Mouse (Mus musculus): ENCODE measurements at regions not wholly inside any gene's neighbourhood (a gene's known extent, or its start where the extent isn't known, plus 50 kb on each side); places are given as distances from the start of the nearest gene placed in this dataset.
A peak's percentile ranks its signal among the peaks of the same experiment; 100 is the strongest.

DNA sequence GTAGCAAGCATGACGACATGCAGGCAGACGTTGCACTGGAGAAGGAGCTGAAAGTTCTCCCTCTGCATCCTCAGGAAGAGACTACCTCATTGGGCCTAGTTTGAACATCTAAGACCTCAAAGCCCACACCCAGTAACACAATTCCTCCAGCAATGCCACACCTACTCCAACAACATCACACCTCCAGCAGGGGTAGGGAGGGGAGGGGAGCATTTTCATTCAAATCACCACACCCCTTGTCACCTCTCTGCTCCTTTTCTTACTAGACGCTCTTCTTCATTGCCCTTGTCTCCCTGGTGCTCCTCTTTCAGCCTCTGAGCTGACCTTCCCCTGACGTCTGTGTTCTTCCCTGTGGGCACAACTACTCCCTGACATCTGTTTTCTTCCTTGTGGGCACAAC is 81.1 kb upstream of the Irx3 start:
- Histone ChIP-seq H3K4me1 (ENCODE audit: control insufficient read depth, insufficient read depth, low read length) (no peaks in the 10 kb centered on the region), H3K36me3 (ENCODE audit: control insufficient read depth, insufficient read depth, low read length) (no peaks in the 10 kb centered on the region), H3K9ac (ENCODE audit: low read depth, low read length) (no peak overlapping the region), H3K4me3 (no peak overlapping the region), H3K79me2 (replicated peaks; ENCODE audit: control insufficient read depth, insufficient read depth, low read length) (no peaks in the 10 kb centered on the region), H3K27ac (no peak overlapping the region), H3K27me3 (ENCODE audit: control insufficient read depth, insufficient read depth, low read length) (no peaks in the 10 kb centered on the region)
- intact Hi-C loops (cut with DNase I) = no loop called here
- TF ChIP-seq CTCF (IDR thresholded peaks at IDR 0.05) (no peak), POLR2A (IDR thresholded peaks at IDR 0.05; ENCODE audit: insufficient read depth, low read depth, low read length) (no peak), EP300 (IDR thresholded peaks at IDR 0.05; ENCODE audit: insufficient read depth, low read depth, low read length) (no peak)
- WGBS = 79% methylated on average over 4 of the region's 4 CpGs
- DNase-seq = no peak

DNA sequence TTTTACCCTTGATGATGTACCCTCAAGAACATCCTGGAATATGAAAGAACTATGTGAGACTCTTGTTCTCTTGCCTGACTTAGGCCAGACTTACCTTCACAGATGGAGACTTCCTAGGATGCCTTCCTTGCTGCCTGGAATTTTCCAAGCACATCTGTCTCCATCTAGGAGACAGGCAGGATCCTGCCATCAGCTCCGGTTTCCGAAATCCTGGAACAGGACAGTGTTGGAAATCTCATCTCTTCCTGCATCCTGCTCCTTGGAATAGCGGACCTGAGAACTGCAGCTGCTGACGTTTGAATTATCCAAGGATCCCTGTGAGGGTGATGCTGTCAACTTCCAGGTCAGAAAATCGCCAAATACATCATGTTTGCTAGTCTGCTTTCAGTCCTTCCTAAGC is 77.0 kb upstream of the Irx3 start:
- Histone ChIP-seq H3K4me3 (no peak overlapping the region), H3K9ac (ENCODE audit: low read depth, low read length) (no peak overlapping the region), H3K36me3 (ENCODE audit: control insufficient read depth, insufficient read depth, low read length) (no peaks in the 10 kb centered on the region), H3K27me3 (ENCODE audit: control insufficient read depth, insufficient read depth, low read length) (no peaks in the 10 kb centered on the region), H3K79me2 (replicated peaks; ENCODE audit: control insufficient read depth, insufficient read depth, low read length) (no peaks in the 10 kb centered on the region), H3K4me1 (ENCODE audit: control insufficient read depth, insufficient read depth, low read length) (no peaks in the 10 kb centered on the region), H3K27ac (no peak overlapping the region)
- intact Hi-C loops (cut with DNase I) = no loop called here
- no peak for TF ChIP-seq POLR2A (IDR thresholded peaks at IDR 0.05; ENCODE audit: insufficient read depth, low read depth, low read length)
- TF ChIP-seq CTCF (IDR thresholded peaks at IDR 0.05) = no peak
- TF ChIP-seq EP300 (IDR thresholded peaks at IDR 0.05; ENCODE audit: insufficient read depth, low read depth, low read length) = no peak
- DNase-seq = no peak
- WGBS = 74% methylated on average over 5 of the region's 5 CpGs

DNA sequence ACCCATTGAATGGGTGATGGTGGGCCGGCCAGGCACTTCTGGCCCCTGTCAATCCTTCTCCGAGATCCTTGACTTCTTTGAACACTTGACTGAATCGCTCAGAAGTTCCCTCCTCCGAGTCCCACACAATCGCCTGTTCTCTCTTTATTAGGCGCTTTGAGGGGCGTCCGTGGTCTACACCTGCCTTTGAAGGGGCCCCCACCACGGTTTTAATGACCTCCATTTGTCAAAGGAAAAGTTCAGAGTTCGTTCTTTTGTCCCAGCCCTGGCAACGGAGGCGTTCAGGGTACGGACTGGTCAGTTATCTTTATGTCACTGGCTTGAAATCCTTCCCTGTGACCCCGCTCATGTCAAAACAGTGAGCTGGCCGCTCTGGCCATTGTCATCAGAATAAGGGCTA is 74.3 kb upstream of the Irx3 start:
- Histone ChIP-seq H3K4me3 (no peak overlapping the region), H3K36me3 (ENCODE audit: control insufficient read depth, insufficient read depth, low read length) (no peaks in the 10 kb centered on the region), H3K27me3 (ENCODE audit: control insufficient read depth, insufficient read depth, low read length) (no peaks in the 10 kb centered on the region), H3K4me1 (ENCODE audit: control insufficient read depth, insufficient read depth, low read length) (no peaks in the 10 kb centered on the region), H3K27ac (no peak overlapping the region), H3K79me2 (replicated peaks; ENCODE audit: control insufficient read depth, insufficient read depth, low read length) (no peaks in the 10 kb centered on the region), H3K9ac (ENCODE audit: low read depth, low read length) (no peak overlapping the region)
- no peak for TF ChIP-seq POLR2A (IDR thresholded peaks at IDR 0.05; ENCODE audit: insufficient read depth, low read depth, low read length)
- no peak for TF ChIP-seq EP300 (IDR thresholded peaks at IDR 0.05; ENCODE audit: insufficient read depth, low read depth, low read length)
- no peak for TF ChIP-seq CTCF (IDR thresholded peaks at IDR 0.05)
- intact Hi-C loops (cut with DNase I) = no loop called here
- DNase-seq = no peak
- WGBS = 78% methylated on average over 15 of the region's 15 CpGs

DNA sequence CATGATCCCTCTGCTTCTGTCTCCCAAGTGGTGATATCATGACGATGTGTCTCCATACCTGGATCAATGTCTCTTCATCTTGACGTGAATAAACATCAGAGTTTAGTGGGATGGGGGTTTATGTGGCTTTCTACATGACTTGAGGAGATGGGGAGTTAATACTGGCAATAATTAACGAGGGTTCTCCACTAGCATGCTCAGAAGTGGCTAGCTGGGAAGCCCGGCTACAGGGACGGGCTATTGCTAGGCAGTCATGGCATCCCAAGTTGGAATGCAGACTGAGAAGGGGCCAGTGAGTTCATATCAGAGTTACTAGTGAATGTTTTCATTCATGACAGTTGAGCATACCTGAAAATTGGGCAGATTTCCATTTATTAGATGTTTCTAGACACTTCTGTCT is 71.4 kb upstream of the Irx3 start:
- Histone ChIP-seq H3K4me3 (no peak overlapping the region), H3K27me3 (ENCODE audit: control insufficient read depth, insufficient read depth, low read length) (no peaks in the 10 kb centered on the region), H3K79me2 (replicated peaks; ENCODE audit: control insufficient read depth, insufficient read depth, low read length) (no peaks in the 10 kb centered on the region), H3K36me3 (ENCODE audit: control insufficient read depth, insufficient read depth, low read length) (no peaks in the 10 kb centered on the region), H3K27ac (no peak overlapping the region), H3K4me1 (ENCODE audit: control insufficient read depth, insufficient read depth, low read length) (no peaks in the 10 kb centered on the region), H3K9ac (ENCODE audit: low read depth, low read length) (no peak overlapping the region)
- intact Hi-C loops (cut with DNase I) = no loop called here
- no peak for TF ChIP-seq EP300 (IDR thresholded peaks at IDR 0.05; ENCODE audit: insufficient read depth, low read depth, low read length)
- no peak for DNase-seq
- WGBS = 79% methylated on average over 5 of the region's 5 CpGs

DNA sequence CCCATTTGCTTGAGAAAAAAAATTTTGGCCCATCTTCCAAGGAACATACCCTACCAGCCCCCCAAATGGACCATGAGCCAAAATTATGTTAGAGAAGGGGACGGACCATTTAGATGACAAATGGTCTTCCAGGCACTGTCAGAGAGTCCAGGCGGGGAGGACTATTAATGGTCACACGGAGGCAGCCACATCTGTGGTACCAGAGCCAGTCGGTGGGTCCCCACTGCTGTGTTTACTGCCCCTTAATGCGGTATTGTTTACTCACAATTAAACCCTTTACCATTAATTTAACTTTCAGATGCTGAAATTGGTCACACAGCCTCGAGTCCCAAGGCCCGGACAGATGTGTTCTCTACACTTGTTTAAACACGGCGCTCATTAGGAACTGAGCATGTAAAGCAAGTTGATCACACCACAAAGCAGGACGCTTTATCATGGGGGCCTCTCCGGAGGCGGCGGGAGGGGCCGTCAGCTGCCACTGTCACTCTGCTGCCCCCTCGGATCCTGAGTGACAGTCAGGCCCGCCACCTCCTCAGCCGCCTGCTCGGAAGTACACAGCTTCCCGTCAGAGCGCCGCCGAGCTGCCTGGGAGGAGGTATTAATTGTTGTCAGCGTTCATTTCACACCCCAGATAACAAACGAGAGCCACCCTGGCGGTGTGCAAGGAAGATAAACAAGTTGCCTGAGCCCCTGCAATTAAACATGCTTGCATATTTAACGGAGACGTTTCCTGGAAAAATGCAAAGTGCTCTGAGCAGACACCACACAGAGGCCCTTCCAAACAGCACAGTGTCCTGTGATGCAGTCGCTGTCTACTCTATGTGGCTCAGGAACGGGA is 70.6 kb upstream of the Irx3 start:
- no peaks in the 10 kb centered on the region for H3K27me3 ChIP-seq (ENCODE audit: control insufficient read depth, insufficient read depth, low read length)
- peak overlapping the region; percentile 51; the same call in 1 of the 2 replicates for H3K9ac ChIP-seq (ENCODE audit: low read depth, low read length)
- WGBS = 15% methylated on average over 29 of the region's 29 CpGs
- intact Hi-C loops (cut with DNase I) = no loop called here
- TF ChIP-seq CTCF (IDR thresholded peaks at IDR 0.05) = peak; percentile 37
- no peak for TF ChIP-seq EP300 (IDR thresholded peaks at IDR 0.05; ENCODE audit: insufficient read depth, low read depth, low read length)
- no peak for TF ChIP-seq POLR2A (IDR thresholded peaks at IDR 0.05; ENCODE audit: insufficient read depth, low read depth, low read length)
- H3K4me3 ChIP-seq = no peak overlapping the region
- no peaks in the 10 kb centered on the region for H3K79me2 ChIP-seq (replicated peaks; ENCODE audit: control insufficient read depth, insufficient read depth, low read length)
- H3K36me3 ChIP-seq (ENCODE audit: control insufficient read depth, insufficient read depth, low read length) = no peaks in the 10 kb centered on the region
- DNase-seq = peak; percentile 31 to 35
- no peak overlapping the region for H3K27ac ChIP-seq
- H3K4me1 ChIP-seq (ENCODE audit: control insufficient read depth, insufficient read depth, low read length) = no peaks in the 10 kb centered on the region

DNA sequence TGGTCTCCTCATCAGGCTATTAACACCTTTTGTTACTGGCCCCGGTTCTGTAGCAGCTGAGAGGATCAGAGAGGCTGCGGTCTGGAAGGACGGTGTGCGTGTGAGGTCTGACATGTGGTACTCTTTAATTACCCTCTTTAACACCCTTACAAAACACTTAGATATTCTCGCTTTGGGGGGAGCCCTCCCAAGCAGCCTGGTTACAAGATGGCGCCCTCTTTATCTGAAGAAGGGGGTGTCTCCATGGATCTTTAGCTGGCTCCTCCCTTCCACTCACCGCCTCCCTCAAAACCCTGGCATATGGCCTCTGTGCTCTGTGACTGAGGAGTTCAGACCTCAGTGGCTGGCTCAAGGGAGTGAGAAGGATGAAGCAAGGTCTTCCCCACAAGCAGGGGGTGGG is 65.2 kb upstream of the Irx3 start:
- no peaks in the 10 kb centered on the region for H3K36me3 ChIP-seq (ENCODE audit: control insufficient read depth, insufficient read depth, low read length)
- H3K79me2 ChIP-seq (replicated peaks; ENCODE audit: control insufficient read depth, insufficient read depth, low read length) = no peaks in the 10 kb centered on the region
- WGBS = 58% methylated on average over 7 of the region's 7 CpGs
- H3K27me3 ChIP-seq (ENCODE audit: control insufficient read depth, insufficient read depth, low read length) = no peaks in the 10 kb centered on the region
- intact Hi-C loops (cut with DNase I) = no loop called here
- no peak overlapping the region for H3K4me3 ChIP-seq
- H3K27ac ChIP-seq = no peak overlapping the region
- H3K4me1 ChIP-seq (ENCODE audit: control insufficient read depth, insufficient read depth, low read length) = no peaks in the 10 kb centered on the region
- DNase-seq = no peak
- TF ChIP-seq POLR2A (IDR thresholded peaks at IDR 0.05; ENCODE audit: insufficient read depth, low read depth, low read length) (no peak), CTCF (IDR thresholded peaks at IDR 0.05) (no peak), EP300 (IDR thresholded peaks at IDR 0.05; ENCODE audit: insufficient read depth, low read depth, low read length) (no peak)
- H3K9ac ChIP-seq (ENCODE audit: low read depth, low read length) = no peak overlapping the region
